Mouse (Mus musculus) olfactory bulb, adult 2 months (tissue): Measurements from ENCODE around the gene Gm20219.

Source experiments
- CTCF ChIP-seq: fragments of 200-500 bp; IDR thresholded peaks from 2 replicates; pipeline ENCODE4 v1.5.1; 2012; ENCODE audit warnings: low read depth, mild to moderate bottlenecking, low read length, moderate library complexity; ENCODE audit not compliant: insufficient read depth
- POLR2A ChIP-seq: fragments of 200-500 bp; IDR thresholded peaks from 2 replicates; pipeline ENCODE4 v1.6.1; 2012; ENCODE audit warnings: mild to moderate bottlenecking, low read depth, low read length, moderate library complexity; ENCODE audit not compliant: insufficient read depth

- TF ChIP-seq POLR2A (no peak), CTCF (no peak)
These were observed at the start of gene Gm20219 for GRCm38 (mm10) chr17:56554122-56554551.
